Mouse (Mus musculus) stomach, embryonic 15.5 days (tissue): Measurements from ENCODE around the gene Vmn1r49. TPM values are rescaled to one million over a fixed set of nuclear protein-coding genes. Genes with fewer than 3 reads are reported as not detected.
"Not testable (repeated sequence)": the region's sequence is repeated elsewhere in the genome, so short reads cannot be mapped to it uniquely, and the experiment has no call there.

ENCODE experiments used
- ATAC-seq: fragments of 200-750 bp; cut with Nextera tagmentation; 2 replicates; pipeline ENCODE4 v1.8.0; 2017; ENCODE audit warnings: low read depth, moderate number of reproducible peaks, moderate TSS enrichment; ENCODE audit not compliant: insufficient read depth, low FRiP score
- H3K27ac ChIP-seq: fragments of 300-500 bp; sonication (generic); 2 replicates; pipeline ENCODE4 v1.5.1; 2015; ENCODE audit warnings: mild to moderate bottlenecking, inconsistent platforms
- H3K27me3 ChIP-seq: fragments of 300-500 bp; sonication (generic); replicated peaks from 2 replicates; pipeline ENCODE4 v1.6.1; 2015; ENCODE audit warnings: inconsistent platforms
- H3K36me3 ChIP-seq: fragments of 300-500 bp; sonication (generic); 2 replicates; pipeline ENCODE4 v1.6.1; 2015; ENCODE audit warnings: inconsistent platforms
- H3K4me1 ChIP-seq: fragments of 300-500 bp; sonication (generic); 2 replicates; pipeline ENCODE4 v1.6.1; 2015; ENCODE audit warnings: inconsistent platforms
- H3K4me2 ChIP-seq: fragments of 300-500 bp; sonication (generic); 2 replicates; pipeline ENCODE4 v1.6.1; 2015; ENCODE audit warnings: mild to moderate bottlenecking, inconsistent platforms
- H3K4me3 ChIP-seq: fragments of 300-500 bp; sonication (generic); replicated peaks from 2 replicates; pipeline ENCODE4 v1.5.1; 2015; ENCODE audit warnings: inconsistent platforms
- H3K9ac ChIP-seq: fragments of 300-500 bp; sonication (generic); 2 replicates; pipeline ENCODE4 v1.6.1; 2015; ENCODE audit warnings: inconsistent platforms
- H3K9me3 ChIP-seq: fragments of 300-500 bp; sonication (generic); 2 replicates; pipeline ENCODE4 v1.6.1; 2016; ENCODE audit warnings: inconsistent platforms
- WGBS: fragments of 180-500 bp; shearing (Covaris S2); methylation state at CpG from one replicate; pipeline ENCODE4 v1.1.7; 2015; 5-methylcytosine and 5-hydroxymethylcytosine counted together
- polyA plus RNA-seq: library from polyadenylated mRNA; unstranded; fragments of >200 nt; fragmentation: Nextera tagmentation; extraction: Ambion mirVana; gene quantifications from 2 replicates; pipeline ENCODE4 v1.2.1, GENCODE M21; 2015

Gene Vmn1r49
- polyA plus RNA-seq, result not detected in 2 replicates

- H3K9ac ChIP-seq, result no peak within 1 kb of the TSS
- no peaks in the 10 kb centered on the region for H3K4me1 ChIP-seq
- no peaks in the 10 kb centered on the region for H3K36me3 ChIP-seq
- no peaks in the 10 kb centered on the region for H3K9me3 ChIP-seq
- ATAC-seq, result no peak
- H3K4me2 ChIP-seq, result no peak within 1 kb of the TSS
- H3K27me3 ChIP-seq, result no peaks in the 10 kb centered on the region
- no peak within 1 kb of the TSS for H3K27ac ChIP-seq
- H3K4me3 ChIP-seq, result no peak within 1 kb of the TSS
- 75% methylated on average over 4 of the region's 4 CpGs for WGBS
These were observed at the start of gene Vmn1r49 for GRCm38 (mm10) chr6:90078406-90078805. Gene Vmn1r49 (minus strand): TSS chr6:90078506.

- WGBS, result 75% methylated on average over 1 of the region's 1 CpGs
- H3K4me3 ChIP-seq, ATAC-seq, H3K27ac ChIP-seq, H3K4me2 ChIP-seq, H3K4me1 ChIP-seq, H3K36me3 ChIP-seq, H3K9ac ChIP-seq, H3K27me3 ChIP-seq, H3K9me3 ChIP-seq: not testable (repeated sequence)
These were observed 44.0 kb upstream of the Vmn1r49 start, which contains the start of gene Vmn1r51 for GRCm38 (mm10) chr6:90122296-90122695. Gene Vmn1r51 (plus strand): TSS chr6:90122596.

GRCm38 (mm10) chr6:90101130-90101529 is 22.8 kb upstream of the Vmn1r49 start, which contains the start of gene Vmn1r50:
Gene Vmn1r50 (plus strand): TSS chr6:90101430.
- H3K27ac ChIP-seq, result no peak within 1 kb of the TSS
- no peak within 1 kb of the TSS for H3K4me2 ChIP-seq
- H3K9me3 ChIP-seq, result no peaks in the 10 kb centered on the region
- no peak within 1 kb of the TSS for H3K9ac ChIP-seq
- WGBS, result 55% methylated on average over 2 of the region's 2 CpGs
- H3K36me3 ChIP-seq, result no peaks in the 10 kb centered on the region
- no peak within 1 kb of the TSS for H3K4me3 ChIP-seq
- ATAC-seq, result no peak
- no peaks in the 10 kb centered on the region for H3K4me1 ChIP-seq
- H3K27me3 ChIP-seq, result no peaks in the 10 kb centered on the region

- WGBS, result 85% methylated on average over 2 of the region's 2 CpGs
- no peak for ATAC-seq
- Histone ChIP-seq H3K9me3 (no peaks in the 10 kb centered on the region), H3K4me2 (no peak overlapping the region), H3K27ac (no peak overlapping the region), H3K27me3 (no peaks in the 10 kb centered on the region), H3K4me3 (no peak overlapping the region), H3K9ac (no peak overlapping the region), H3K36me3 (no peaks in the 10 kb centered on the region), H3K4me1 (no peaks in the 10 kb centered on the region)
These were observed 22.3 kb upstream of the Vmn1r49 start for GRCm38 (mm10) chr6:90100566-90100965.

- H3K9ac ChIP-seq, H3K27me3 ChIP-seq, H3K27ac ChIP-seq, H3K4me3 ChIP-seq, ATAC-seq, H3K36me3 ChIP-seq, H3K4me1 ChIP-seq, H3K9me3 ChIP-seq, H3K4me2 ChIP-seq: not testable (repeated sequence)
- no CpG with 5 or more reads among the region's 2 CpGs for WGBS
These were observed 41.6 kb downstream of the Vmn1r49 start, which contains the start of gene Vmn1r48 for GRCm38 (mm10) chr6:90036741-90037140. Gene Vmn1r48 (minus strand): TSS chr6:90036841.

Other genes starting within 250 kb of the Vmn1r49 start
- gene Vmn1r42, start 202.1 kb downstream of the Vmn1r49 start, polyA plus RNA-seq, result not detected in 2 replicates
- 0.01 TPM in 2 replicates for gene Vmn1r43, start 202.1 kb downstream of the Vmn1r49 start, polyA plus RNA-seq
- not detected in 2 replicates for gene Vmn1r44, start 194.8 kb downstream of the Vmn1r49 start, polyA plus RNA-seq
- gene Vmn1r45, start 137.9 kb downstream of the Vmn1r49 start, polyA plus RNA-seq, result not detected in 2 replicates
- gene Vmn1r46, start 109.2 kb downstream of the Vmn1r49 start, polyA plus RNA-seq, result not detected in 2 replicates
- not detected in 2 replicates for gene Vmn1r47, start 62.4 kb downstream of the Vmn1r49 start, polyA plus RNA-seq
- not detected in 2 replicates for gene Vmn1r48, start 41.7 kb downstream of the Vmn1r49 start, polyA plus RNA-seq
- not detected in 2 replicates for gene Vmn1r50, start 22.9 kb upstream of the Vmn1r49 start, polyA plus RNA-seq
- 0.03 TPM in 1 of 2 replicates, not detected in the other for gene Vmn1r51, start 44.1 kb upstream of the Vmn1r49 start, polyA plus RNA-seq
- gene Vmn1r52, start 96.3 kb upstream of the Vmn1r49 start, polyA plus RNA-seq, result not detected in 2 replicates
- not detected in 2 replicates for gene V1ra8, start 124.3 kb upstream of the Vmn1r49 start, polyA plus RNA-seq
- gene Vmn1r53, start 145.9 kb upstream of the Vmn1r49 start, polyA plus RNA-seq, result not detected in 2 replicates
- gene Vmn1r54, start 167.8 kb upstream of the Vmn1r49 start, polyA plus RNA-seq, result not detected in 2 replicates
- gene BC048671, start 222.7 kb upstream of the Vmn1r49 start, polyA plus RNA-seq, result not detected in 2 replicates
- 0.94 and 1.7 TPM in 2 replicates for gene Chst13, start 246.7 kb upstream of the Vmn1r49 start, polyA plus RNA-seq